In the genomic region with DNA sequence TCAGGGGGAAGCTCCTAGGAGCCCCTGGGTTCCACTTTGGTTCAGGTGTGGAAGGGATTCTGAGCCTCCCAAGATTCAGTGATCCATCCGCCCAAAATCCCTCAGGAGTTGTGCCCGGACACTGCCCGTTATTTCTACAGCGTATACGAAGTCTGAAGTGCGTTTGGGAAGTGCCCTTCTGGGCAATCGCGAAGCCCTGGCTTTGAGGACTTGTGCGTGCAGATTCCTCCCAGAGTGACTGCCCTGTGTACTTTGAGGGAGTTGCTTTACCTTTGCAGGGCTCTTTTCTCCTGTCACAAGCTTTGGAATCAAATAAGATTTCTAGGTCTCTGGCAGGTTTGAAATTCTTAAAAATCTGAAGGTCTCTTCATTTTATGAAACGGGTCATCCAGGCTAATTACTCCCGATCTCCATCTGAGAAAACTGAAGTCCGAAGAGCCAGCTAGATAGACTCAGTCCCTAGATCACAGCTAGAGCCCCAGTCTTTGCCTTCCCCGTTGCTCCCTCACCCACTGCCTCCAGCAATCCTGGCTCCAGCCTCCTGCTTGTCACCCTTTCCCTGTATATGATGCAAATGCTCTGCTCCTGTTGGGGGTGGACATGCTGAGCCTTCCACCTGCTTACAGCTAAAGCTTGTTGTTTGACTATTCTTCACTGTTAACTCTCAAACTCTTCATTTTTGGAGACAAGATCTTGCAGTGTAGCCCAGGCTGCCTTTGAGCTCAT, we compare ENCODE assay signal across 9 mouse cellular contexts. TPM values are rescaled to one million over a fixed set of nuclear protein-coding genes. Genes with fewer than 3 reads are reported as not detected.
DNase-seq lines count a peak whose midpoint lies in the region; ATAC-seq and TF ChIP-seq lines count a peak whose summit lies in the region.
"Had no signal": no experiment of that assay in that cellular context is flagged by ENCODE, and none has a peak within 500 bp of the region (broad histone marks: within the 10 kb centered on the region; RNA-seq: fewer than 3 reads in every experiment).

No protein-coding gene starts in this region.

- peaks cover 32% of the 10 kb centered on the region for H3K4me1 ChIP-seq in heart, embryonic 10.5 days
- peaks cover 33% of the 10 kb centered on the region for H3K4me1 ChIP-seq in G1E (ENCODE audit: insufficient read depth, low read depth, low read length)
- H3K4me1 ChIP-seq in forebrain, postnatal 0 days (ENCODE audit: insufficient read depth), result peaks cover 8% of the 10 kb centered on the region; the same call in 1 of the 2 replicates
- H3K4me1 ChIP-seq in lung, postnatal 0 days (ENCODE audit: insufficient read depth, low read depth, low read length), result peaks cover 5% of the 10 kb centered on the region; the same call in 1 of the 2 replicates

- H3K27me3 ChIP-seq in heart, embryonic 10.5 days (ENCODE audit: insufficient read depth, poor library complexity, severe bottlenecking), result no peaks in the 10 kb centered on the region
- peaks cover 25% of the 10 kb centered on the region for H3K27me3 ChIP-seq in G1E (ENCODE audit: insufficient read depth, low read length)
- H3K27me3 ChIP-seq in forebrain, postnatal 0 days (ENCODE audit: insufficient read depth, low read length), result no peaks in the 10 kb centered on the region
- H3K27me3 ChIP-seq in lung, postnatal 0 days (replicated peaks; ENCODE audit: insufficient read depth, low read length), result no peaks in the 10 kb centered on the region
- H3K27me3 ChIP-seq: Patski had no signal

- DNase-seq in heart, embryonic 10.5 days (ENCODE audit: low spot score), result no peak
- DNase-seq in heart, adult 18-20 months, result no peak
- no peak for DNase-seq in G1E (ENCODE audit: low spot score)
- no peak for DNase-seq in forebrain, postnatal 0 days
- peak; percentile 72 for DNase-seq in lung, postnatal 0 days (ENCODE audit: low spot score)
- DNase-seq in B cell, adult 2 months, result no peak
- DNase-seq in cerebellum, postnatal 36 days, result no peak
- no peak for DNase-seq in cerebellum, adult 18-20 months

- peak overlapping the region; percentile 72 for H3K4me2 ChIP-seq in forebrain, postnatal 0 days (ENCODE audit: low read depth)
- peak overlapping the region; percentile 82 for H3K4me2 ChIP-seq in lung, postnatal 0 days (replicated peaks; ENCODE audit: low read depth, low read length)

- H3K9ac ChIP-seq in forebrain, postnatal 0 days, result no peak overlapping the region
- H3K9ac ChIP-seq in lung, postnatal 0 days (replicated peaks; ENCODE audit: low read depth), result no peak overlapping the region

- H3K4me3 ChIP-seq in heart, embryonic 10.5 days, result peak overlapping the region; percentile 79
- peak overlapping the region; percentile 88; the same call in 1 of the 2 replicates for H3K4me3 ChIP-seq in G1E (ENCODE audit: low read depth, low read length)
- peak overlapping the region; percentile 81 for H3K4me3 ChIP-seq in forebrain, postnatal 0 days (ENCODE audit: low read depth, low read length)
- H3K4me3 ChIP-seq in lung, postnatal 0 days (ENCODE audit: low read depth, low read length), result peak overlapping the region; percentile 73

- no peaks in the 10 kb centered on the region for H3K36me3 ChIP-seq in heart, embryonic 10.5 days
- H3K36me3 ChIP-seq in G1E (replicated peaks), result no peaks in the 10 kb centered on the region
- no peaks in the 10 kb centered on the region for H3K36me3 ChIP-seq in forebrain, postnatal 0 days (ENCODE audit: insufficient read depth)
- H3K36me3 ChIP-seq in lung, postnatal 0 days (ENCODE audit: insufficient read depth, low read length), result no peaks in the 10 kb centered on the region

- TF ChIP-seq CTCF in G1E (IDR thresholded peaks at IDR 0.05; ENCODE audit: low read depth, low read length), result no peak
- TF ChIP-seq CTCF in forebrain, postnatal 0 days (IDR thresholded peaks at IDR 0.05; ENCODE audit: low read depth), result no peak
- TF ChIP-seq CTCF in lung, postnatal 0 days (IDR thresholded peaks at IDR 0.05), result no peak

- H3K9me3 ChIP-seq in heart, embryonic 10.5 days, result no peaks in the 10 kb centered on the region
- no peaks in the 10 kb centered on the region for H3K9me3 ChIP-seq in G1E (replicated peaks)
- no peaks in the 10 kb centered on the region for H3K9me3 ChIP-seq in forebrain, postnatal 0 days (ENCODE audit: low read length)
- no peaks in the 10 kb centered on the region for H3K9me3 ChIP-seq in lung, postnatal 0 days (ENCODE audit: low read length)

- TF ChIP-seq EP300 in lung, postnatal 0 days (IDR thresholded peaks at IDR 0.05), result peak; percentile 24; the same call in 1 of the 2 replicates

- H3K27ac ChIP-seq in heart, embryonic 10.5 days, result no peak overlapping the region; the same call in 1 of the 2 replicates
- H3K27ac ChIP-seq in forebrain, postnatal 0 days (ENCODE audit: low read depth, low read length), result no peak overlapping the region
- H3K27ac ChIP-seq in lung, postnatal 0 days (ENCODE audit: low read length), result no peak overlapping the region

- ATAC-seq in G1E (ENCODE audit: extremely low read depth, insufficient number of reproducible peaks, low FRiP score, poor library complexity, severe bottlenecking), result no peak
- no peak for ATAC-seq in forebrain, postnatal 0 days
- ATAC-seq in lung, postnatal 0 days, result no peak

- 8% methylated on average over 13 of the region's 13 CpGs for WGBS in heart, embryonic 10.5 days
- 5% methylated on average over 13 of the region's 13 CpGs for WGBS in forebrain, postnatal 0 days
- 6% methylated on average over 13 of the region's 13 CpGs for WGBS in lung, postnatal 0 days

RNA-seq across cellular contexts. Expression of a gene that starts 1.0 kb away (rescaled TPM):
- 21.4 and 25.3 TPM in 2 replicates for polyA plus RNA-seq in heart, embryonic 10.5 days (2016; fragmentation: Nextera tagmentation; extraction: Ambion mirVana)
- 10 to 100 TPM; 44.9 to 96.4 TPM for total RNA-seq in heart, adult 18-20 months (2021)
- 2.4 and 26.3 TPM in 2 replicates for total RNA-seq in G1E (2014; fragmentation: Nextera tagmentation)
- 2.2 and 2.5 TPM in 2 replicates for total RNA-seq in G1E (2017)
- polyA plus RNA-seq in G1E (2012), result 11.7 and 12.9 TPM in 2 replicates
- total RNA-seq in forebrain, postnatal 0 days (2014; rRNA removed), result 35.9 and 40.7 TPM in 2 replicates
- polyA plus RNA-seq in forebrain, postnatal 0 days (2015; fragmentation: Nextera tagmentation; extraction: Ambion mirVana), result 28.9 and 34.5 TPM in 2 replicates
- polyA plus RNA-seq in lung, postnatal 0 days (2015; fragmentation: Nextera tagmentation; extraction: Ambion mirVana), result 38.6 and 40.9 TPM in 2 replicates

RNA-seq across cellular contexts. Expression of a gene that starts 12.9 kb away (rescaled TPM):
- not detected in 2 replicates for polyA plus RNA-seq in heart, embryonic 10.5 days (2016; fragmentation: Nextera tagmentation; extraction: Ambion mirVana)
- 1 to 10 TPM in 1 of 2 experiments, not detected in 1; 1.2 TPM for total RNA-seq in heart, adult 18-20 months (2021)
- not detected in 2 replicates for total RNA-seq in G1E (2014; fragmentation: Nextera tagmentation)
- total RNA-seq in G1E (2017), result 0.11 TPM in 1 of 2 replicates, not detected in the other
- polyA plus RNA-seq in G1E (2012), result not detected in 2 replicates
- total RNA-seq in forebrain, postnatal 0 days (2014; rRNA removed), result not detected in 2 replicates
- polyA plus RNA-seq in forebrain, postnatal 0 days (2015; fragmentation: Nextera tagmentation; extraction: Ambion mirVana), result 0.13 TPM in 1 of 2 replicates, not detected in the other
- polyA plus RNA-seq in lung, postnatal 0 days (2015; fragmentation: Nextera tagmentation; extraction: Ambion mirVana), result 0.12 and 0.20 TPM in 2 replicates

RNA-seq across cellular contexts. Expression of a gene that starts 34.0 kb away (rescaled TPM):
- polyA plus RNA-seq in heart, embryonic 10.5 days (2016; fragmentation: Nextera tagmentation; extraction: Ambion mirVana), result 0.89 and 0.97 TPM in 2 replicates
- 1 to 10 TPM; 4.2 to 7.2 TPM for total RNA-seq in heart, adult 18-20 months (2021)
- not detected in 2 replicates for total RNA-seq in G1E (2014; fragmentation: Nextera tagmentation)
- 0.11 and 0.23 TPM in 2 replicates for total RNA-seq in G1E (2017)
- not detected in 2 replicates for polyA plus RNA-seq in G1E (2012)
- total RNA-seq in forebrain, postnatal 0 days (2014; rRNA removed), result 8.2 and 13.0 TPM in 2 replicates
- polyA plus RNA-seq in forebrain, postnatal 0 days (2015; fragmentation: Nextera tagmentation; extraction: Ambion mirVana), result 2.9 and 3.3 TPM in 2 replicates
- polyA plus RNA-seq in lung, postnatal 0 days (2015; fragmentation: Nextera tagmentation; extraction: Ambion mirVana), result 1.0 and 1.3 TPM in 2 replicates
